Mouse (Mus musculus) urinary bladder, postnatal 36 days (tissue): Measurements from ENCODE around the gene Hhip.

Source experiments
- DNase-seq, 2 experiments: peaks; one replicate each; pipeline ENCODE4 v3.0.0; 2022; ENCODE audit warnings: low spot score in 2 of 2, mixed read lengths in 1 of 2

The Hhip gene

DNA sequence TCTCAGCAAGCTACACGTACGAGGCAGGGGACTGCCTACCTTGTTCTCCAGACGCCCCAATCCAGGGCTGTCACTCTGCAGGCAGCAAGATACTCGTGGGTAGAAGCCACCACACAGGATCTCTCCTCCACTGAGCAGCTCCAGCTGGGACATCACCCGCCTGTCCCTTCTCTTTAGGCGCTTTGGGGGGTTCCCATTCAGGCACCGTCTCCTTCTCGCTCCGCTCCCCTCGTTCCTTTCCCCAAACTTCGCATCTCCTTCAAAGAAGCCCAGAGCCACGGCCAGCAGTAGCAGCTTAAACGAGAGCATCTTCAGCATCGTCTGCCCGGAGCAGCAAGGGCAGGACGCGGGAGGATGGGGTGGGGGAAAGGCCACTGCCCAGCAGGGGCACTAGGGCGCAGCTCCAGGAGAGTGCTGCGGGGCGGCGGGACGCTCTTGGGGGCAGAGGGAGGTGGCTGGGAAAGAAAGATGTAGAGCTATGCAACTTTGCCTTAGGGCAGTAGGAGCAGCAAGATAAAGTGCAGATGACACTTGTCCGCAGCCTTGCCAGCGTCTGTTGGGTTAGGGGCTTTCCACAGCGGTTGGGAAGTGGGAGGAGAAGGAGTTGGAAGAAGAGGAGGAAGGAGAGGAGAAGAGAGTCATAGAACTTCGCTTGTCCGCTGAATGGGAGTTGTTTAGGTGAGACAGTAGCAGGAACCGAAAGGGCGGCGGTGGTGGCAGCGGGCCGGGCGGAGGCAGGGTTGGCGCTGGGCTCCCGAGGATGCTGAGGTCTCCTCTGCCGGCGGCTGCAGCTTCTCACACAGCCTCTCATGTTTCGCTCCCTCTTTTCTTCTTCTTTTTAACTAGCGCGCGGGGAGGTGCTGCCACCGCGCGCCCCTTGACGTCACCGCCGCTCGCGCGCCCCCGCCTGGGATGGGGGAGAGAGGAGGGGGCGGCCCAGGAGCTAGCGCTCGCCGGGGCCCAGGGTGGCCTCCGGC lies at the start of gene Hhip:
TSS of gene Hhip (minus strand) at position 809 of the 977 bp plus-strand sequence.
- DNase-seq: peak; percentile 6

DNA sequence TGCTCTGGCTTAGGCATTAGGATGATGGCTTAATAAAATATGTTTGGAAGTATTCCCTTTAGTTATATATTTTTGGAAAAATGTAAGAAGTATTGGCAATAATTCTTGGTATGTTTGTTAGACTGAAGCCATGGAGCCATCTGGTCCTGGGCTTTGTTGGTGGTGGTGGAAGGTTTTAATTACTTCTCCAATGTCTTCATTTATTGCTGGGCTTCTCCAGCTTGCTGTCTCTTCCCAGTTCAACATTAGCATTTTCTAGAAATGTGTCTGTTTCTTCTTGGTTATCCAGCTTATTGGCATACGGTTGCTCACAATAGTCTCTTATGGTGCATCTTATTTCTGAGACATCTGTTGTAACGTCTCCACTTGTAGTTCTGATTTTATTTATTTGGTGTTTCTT lies 29.2 kb upstream of the Hhip start:
- DNase-seq: no peak

DNA sequence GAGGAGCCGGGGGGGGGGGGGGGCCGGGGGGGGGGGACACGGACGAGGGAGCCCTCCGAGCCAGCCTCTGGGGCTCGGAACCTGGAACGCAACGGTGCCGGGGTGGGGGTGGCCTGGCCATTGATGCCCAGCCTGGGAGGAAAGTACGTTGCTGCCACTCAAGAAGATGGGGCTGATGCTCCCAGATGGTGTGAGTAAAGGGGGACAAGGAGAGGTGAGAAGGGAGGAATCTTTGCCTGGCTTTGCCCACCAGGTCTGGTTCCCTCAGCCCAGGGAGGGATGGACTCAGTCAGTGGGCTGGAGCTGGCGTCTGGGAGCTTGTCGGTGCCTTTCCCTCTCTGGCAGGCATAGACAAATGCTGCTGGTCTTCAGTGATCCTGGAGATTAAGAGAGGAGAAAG lies 387 bp upstream of the Hhip start:
- no peak for DNase-seq

DNA sequence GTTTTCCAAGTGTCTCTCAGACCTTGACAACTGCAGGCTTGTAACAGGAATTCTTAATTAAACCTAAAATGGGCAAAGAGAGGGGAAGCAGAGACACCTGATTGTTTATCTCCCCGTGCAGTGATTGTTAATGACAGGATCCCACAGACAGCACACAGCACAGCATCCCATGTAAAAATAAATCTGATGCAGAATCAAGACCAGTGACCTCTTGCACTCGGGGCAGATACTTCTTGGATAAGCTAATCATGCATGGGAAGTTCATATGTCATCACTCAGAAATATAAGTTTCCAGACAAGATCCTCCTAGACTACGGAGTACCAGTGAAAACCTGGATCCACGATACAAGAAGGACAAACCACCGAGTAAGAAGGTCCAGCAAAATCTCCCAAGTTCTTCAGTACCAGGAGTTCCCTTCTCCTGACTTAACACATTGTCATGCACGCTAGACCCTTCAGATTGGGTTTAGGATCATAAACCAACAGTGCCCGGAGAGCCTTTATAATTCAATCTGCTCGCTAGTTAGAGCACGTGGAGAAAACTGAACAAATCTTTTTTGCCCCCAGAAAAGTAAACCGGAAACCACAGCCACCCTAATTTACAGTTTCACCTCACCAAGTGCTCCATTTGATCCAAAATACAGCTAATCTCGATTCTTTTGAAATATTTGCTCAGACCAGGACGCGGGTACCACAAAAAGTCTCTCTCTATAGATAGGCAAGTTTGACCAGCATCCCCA lies 1.3 kb downstream of the Hhip start:
- DNase-seq: no peak

DNA sequence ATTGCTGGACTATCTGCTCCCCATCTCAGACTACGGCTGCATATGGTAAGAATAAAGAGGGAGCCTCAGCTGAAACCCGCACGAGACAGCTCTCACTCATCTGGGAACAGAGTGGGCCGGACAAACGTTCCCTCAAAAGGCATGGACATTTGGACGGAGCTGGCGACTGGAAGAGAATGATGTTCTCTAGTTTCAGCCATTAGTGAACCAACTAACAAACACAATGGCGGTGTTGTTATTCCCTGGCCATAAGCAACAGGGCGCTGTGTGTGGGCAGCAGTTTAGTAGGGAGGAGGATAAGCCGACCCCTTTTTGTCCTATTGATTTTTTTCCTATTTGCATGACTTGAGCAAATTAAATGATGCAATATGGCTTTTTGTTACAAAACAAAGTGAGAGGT lies 2.0 kb downstream of the Hhip start:
- no peak for DNase-seq

DNA sequence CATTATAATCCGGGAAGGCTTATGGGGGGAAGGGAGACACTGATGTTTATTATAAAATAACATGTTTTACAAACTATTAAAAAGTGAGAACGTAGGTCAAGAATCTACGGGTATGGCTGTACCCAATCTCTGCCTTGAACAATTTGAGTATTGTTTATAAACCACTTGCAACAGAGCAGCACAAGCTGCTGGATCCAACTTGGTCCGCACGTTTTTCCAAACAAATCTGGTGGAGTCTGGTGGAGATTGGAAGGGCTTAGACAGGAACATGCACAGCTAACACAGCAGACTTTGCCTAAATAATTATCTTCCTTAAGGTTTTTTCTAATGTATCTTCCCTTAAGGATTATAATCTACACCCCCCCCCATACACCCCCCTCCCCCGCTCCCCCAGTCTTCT lies 2.7 kb downstream of the Hhip start:
- no peak for DNase-seq

DNA sequence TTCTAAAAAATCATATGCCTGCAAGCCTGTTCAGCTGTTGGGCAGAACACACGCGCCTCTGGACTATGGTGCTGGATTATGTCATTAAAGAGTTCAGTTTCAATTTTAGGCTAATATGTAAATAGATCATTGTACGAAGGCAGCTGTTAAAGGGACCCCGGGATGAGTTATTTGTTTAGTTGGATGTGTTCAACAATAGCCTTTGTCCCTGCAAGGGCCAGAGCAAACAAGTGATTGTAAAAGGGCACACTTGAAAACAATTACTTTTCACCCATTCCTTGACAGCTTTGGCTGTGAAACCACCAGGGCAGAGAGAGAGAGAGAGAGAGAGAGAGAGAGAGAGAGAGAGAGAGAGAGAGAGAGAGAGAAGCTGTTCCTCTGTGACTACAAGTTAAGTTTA lies 3.6 kb downstream of the Hhip start:
- DNase-seq: no peak

DNA sequence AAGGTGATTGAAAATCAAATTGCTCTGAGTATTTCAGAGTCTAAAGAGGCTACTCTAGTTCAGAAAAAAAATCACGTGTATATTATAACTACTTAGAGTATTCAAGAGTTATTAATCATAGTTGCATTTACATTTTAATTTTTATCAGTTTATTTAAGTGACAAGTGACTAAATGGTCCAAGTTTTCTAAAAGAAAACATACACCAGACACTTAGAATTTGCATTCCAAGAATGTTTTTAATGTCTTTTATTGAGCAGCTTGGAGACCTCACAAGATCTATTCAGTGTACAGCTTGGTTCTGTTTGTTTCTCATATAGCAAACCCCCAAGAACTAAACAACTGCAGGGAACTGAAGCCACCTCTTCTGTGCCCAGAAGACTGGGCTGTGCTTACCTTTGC lies 5.0 kb downstream of the Hhip start:
- no peak for DNase-seq

DNA sequence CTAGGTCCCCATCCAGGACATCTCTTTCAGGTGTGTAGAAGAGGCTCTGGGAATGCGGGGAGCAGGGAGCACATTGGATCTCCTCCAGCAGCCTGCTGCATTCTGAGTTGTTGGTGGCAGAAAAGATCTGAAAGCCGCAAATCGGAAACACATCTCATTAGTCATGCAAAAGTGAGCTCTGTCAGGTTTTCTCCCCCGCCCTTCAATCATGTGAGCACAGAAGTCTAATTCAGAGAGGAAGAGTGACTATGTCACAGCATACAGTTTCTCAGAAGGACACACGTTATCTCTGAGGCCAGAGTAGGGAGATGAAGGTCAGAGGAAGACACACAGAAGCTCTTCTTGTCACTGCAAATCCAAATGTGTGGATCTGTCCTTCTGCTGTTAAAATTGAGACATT lies 6.3 kb downstream of the Hhip start:
- DNase-seq: no peak

DNA sequence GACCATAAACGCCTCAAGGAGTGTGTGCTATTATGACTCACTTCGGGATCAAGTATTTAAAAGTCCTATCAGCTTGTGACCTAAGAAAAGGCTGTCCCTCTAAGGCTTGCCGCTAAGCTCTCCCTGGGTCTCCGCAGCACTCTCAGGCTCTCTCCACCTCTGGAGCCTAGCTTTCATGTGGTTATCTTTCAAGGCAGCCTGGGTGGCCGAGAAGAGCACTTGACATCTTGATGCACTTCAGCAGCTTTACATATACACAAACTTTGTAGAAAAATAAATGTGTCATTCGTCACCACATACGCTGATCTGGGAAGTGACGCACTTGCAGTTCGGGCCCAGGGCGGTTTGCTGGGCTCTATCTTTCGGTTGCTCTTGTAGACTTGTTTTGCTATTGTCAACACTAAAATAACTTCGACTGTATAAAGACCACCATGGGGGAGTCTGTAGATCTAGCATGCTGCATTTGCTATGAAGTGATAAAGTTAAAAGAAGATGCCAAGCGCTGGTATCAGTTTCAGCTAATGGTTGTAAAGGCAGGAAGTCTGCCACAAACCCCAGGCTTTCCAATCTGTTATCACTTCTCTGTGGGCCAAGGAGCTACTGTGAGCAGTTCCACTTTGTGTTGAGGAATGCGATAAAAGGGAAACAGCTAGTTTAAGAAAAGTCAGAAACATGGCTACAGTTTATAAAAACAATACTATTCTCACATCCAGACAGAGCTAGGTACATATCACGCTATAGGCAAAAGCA lies 8.4 kb downstream of the Hhip start:
- DNase-seq: no peak

DNA sequence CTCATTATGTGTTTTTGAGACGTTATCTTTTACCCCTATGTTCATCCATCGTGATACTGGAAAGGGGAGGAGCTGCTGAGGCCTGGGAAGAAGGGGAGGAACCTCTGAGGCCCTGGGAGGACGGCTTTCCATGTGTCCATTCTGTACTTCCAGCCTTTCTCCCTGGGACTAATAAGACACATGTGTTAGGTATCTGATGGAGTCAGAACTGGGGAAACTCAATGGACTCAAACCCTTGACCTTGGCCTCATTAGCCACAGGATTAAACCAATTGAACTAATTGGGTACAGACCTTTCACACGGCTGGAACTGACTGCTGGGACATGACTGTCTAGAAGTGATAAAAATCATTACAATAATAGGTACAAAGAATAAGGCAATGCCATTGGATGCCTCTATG lies 9.6 kb downstream of the Hhip start:
- DNase-seq: no peak

DNA sequence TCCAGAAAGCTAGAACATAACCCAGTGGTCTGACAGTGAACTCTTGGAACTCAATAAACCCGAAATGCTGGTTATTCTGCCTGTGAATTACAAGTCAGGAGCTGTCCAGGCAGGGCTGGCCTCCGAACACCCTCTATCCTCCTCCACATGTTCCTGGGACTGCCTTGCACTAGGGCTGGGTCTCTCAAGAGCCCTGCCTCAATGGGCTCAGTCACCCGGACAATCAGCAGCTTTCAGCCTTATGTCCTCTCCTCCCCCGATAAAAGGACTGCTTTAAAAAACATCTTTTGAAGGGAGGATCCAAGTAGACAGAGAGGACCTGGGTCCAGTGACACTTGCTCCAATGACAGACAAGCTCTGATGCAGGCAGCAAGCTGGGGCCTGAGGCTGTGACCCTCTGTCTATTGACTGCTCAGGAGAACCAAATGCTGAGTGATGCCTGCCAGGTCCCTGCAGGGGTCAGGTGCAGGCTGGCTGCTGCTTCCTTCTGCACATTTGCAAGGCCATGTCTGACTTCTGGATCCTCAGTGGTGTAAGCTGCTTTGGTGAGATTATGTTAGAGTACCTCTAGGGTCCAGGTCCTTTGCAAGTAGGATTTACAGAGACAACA lies 20.1 kb downstream of the Hhip start:
- DNase-seq: peak; percentile 19 to 28

DNA sequence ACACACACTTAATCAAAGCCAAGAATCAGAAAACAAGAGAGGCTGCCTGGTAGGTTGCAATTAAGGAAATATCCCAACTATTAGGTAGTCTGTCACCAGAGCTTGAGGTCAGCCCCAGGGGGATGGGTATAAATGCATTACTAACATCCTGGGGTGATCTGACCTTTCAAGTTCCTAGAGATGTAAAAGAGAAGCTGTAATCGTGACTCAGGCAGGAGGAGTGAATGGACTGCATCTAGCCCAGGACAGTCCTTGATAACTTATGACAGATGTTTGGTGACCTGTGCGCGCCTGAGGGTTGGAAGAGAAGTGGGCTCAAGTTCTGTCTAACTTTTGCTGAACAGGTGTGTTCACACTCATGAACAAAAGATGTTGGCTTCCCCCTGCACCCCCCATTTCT lies 25.2 kb downstream of the Hhip start:
- DNase-seq: no peak

DNA sequence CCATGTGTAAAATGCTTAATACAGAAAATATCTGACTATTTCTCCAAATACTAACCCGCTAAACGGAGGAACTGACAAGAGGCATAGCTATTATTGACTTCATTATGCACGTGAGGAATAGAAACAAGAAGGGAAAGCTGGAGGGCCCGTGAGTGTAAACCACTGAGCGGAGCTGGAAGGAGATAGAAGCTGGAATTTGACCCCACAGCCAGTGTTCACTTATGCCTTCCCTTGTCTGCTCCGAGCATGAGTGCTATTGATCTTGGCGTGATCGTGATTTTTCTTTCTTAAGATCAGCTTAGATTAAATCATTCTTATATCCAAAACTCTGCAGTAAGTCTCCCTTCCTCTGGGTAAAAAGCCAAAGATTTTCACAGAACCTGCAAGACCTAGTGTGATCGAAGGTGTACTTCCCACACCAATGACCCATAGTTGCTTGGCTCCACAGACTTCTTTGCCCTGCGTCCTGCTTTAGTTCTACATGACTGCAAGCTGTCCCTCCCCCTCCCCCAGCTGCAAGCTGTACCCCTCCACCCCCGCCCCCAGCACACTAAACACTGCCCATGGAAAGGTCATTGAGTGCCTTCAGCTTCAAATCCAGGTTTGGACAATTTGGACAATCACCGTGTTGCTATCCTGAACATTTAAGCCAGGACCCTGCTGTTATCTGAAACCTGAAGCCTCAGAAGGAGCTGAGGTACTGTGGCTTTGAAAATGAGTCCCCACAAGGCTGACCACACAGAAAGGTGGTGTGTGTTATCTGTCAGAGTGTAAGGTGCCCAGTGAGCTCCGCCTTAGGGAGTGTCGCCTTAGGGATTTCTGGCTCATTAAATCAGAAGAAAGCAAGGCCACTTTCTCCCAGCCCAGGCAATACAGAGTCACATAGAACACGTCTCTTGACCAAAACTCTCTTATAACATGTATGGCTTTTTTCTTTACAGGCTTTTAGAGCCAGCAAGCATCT lies 26.2 kb downstream of the Hhip start:
- DNase-seq: no peak

DNA sequence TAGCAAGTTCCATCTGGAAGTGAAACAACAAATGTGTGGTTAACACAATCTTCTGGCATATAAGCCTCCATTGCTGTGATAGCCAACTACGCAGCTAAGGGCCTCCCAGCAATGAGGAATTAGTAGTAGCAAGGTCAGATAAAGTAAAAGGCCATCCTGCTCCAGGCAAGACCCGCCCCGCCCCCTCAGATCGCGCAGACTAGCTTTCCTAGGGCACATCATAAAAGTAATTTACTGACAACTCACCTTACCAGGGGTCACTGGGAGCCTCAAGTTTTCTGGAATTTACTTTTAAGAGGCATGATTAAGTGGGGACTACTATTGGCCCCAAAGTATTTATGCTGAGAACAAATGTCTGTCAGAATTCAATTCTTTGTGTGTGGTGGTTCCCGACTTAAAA lies 28.2 kb downstream of the Hhip start:
- DNase-seq: no peak

DNA sequence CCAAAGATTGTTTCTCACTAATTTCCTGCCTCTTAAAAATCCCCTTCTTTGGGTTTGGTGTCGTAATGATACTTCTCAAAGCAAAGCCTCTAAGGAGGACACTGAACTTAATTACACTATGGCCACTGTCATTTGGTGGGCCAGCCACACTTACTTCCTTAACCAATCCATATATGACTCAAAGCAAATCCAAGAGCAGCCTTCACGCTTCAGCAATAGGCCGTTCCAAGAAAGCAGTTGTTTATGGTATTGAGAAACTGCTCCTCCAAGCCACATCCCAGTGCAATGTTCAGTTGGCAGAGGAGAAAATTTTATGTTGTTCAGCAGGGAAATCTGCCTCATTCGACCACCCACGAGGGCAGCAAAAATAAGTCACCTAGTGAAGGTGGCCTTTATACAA lies 37.3 kb downstream of the Hhip start:
- DNase-seq: no peak

DNA sequence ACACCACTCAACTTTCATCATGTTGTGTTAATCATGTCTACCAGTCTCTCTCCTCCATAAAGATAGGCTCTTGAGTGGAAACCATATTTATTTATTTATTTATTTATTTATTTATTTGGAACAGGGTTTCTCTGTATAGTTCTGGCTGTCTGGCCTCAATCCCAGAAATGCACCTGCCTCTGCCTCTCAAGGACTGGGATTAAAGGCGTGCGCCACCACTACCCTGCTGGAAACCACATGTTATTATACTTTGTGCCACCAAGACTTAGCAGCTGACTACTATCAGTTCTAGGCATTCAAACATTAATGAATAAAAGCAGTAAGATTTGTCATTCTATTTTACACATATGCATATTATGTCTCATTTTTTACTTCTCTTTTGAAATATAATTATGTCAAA lies 42.0 kb downstream of the Hhip start:
- DNase-seq: no peak

DNA sequence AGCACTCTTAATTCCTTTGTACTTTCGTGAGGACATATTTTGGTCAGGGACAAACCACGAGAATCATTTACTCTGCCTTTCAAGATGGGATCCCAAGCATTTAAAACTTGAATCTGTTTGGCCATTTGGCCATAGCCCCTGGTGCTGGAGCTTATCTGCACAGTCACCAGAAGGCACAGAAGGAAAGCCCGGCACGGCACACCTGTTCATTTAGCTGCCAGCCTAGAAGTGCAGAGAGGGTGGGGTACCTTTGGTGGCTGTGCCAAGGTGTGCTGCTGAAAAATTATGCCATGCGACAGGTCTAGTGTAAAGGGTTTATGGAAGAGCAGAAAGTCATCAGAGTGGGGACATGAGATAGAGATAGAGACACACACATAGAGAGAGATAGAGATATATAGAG lies 53.4 kb downstream of the Hhip start:
- no peak for DNase-seq

DNA sequence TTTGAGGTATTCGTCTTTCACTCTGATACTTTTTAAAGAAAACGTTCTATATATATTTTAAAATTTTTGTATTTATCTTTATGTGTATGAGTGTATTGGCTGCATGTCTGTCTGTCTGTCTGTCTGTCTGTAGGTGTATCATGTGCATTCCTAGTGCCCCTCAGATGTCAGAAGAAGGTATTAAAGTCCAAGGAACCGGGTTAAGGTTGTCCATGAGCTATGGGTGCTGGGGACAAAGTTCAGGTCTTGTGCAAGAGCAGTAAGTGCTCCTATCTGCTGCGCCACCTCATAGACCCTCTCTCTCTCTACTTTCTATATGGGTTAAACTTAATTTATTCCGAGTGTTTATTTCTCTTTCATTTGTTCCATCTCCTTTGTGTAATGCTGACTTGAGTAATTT lies 55.5 kb downstream of the Hhip start:
- DNase-seq: no peak

DNA sequence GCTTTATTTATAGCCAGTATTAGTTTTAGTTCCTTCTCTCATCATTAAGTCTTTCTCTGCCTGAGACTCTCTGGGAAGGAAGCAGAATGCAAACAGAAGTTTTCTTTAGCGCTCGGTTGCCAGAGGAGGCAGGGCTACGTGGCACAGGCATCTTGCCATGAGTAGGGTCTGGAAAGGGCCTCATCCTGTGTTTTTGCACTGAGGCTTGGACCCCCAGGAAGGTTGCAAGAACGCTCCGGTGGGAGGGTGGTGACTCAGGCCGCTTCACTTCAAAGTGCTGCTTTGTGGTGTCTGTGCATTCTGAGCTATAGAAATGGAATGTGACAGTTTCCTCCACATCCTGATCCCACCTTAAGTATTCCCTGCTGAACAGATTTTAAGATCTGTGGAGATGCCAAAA lies 62.7 kb downstream of the Hhip start:
- DNase-seq: no peak

DNA sequence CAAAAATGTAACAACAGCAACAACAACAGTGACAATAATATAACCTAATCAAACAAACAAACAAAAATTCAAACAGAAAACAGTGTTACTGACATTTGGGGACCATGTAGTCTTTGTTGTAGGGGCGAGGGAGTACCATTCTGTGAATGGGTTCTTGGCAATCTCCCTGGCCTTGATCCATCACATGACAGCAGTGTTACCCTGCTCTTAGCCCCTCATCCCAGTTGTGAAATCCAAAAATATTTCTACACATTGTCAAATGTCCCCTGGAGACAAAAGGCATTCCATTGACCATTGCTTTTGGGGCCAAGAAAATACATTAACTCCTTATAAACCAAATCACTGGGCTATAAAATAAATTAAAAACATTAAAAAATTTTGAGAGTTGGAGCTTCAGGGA lies 64.3 kb downstream of the Hhip start:
- DNase-seq: no peak
